Mouse (Mus musculus) ES-Bruce4 (cell line): ENCODE data around the gene Bola3. TPM values are rescaled to one million over a fixed set of nuclear protein-coding genes. Genes with fewer than 3 reads are reported as not detected.

ENCODE experiments used
- H3K27ac ChIP-seq: 2 replicates; pipeline ENCODE4 v1.5.1; 2012; ENCODE audit warnings: low read length, inconsistent platforms; ENCODE audit not compliant: insufficient read depth
- H3K27me3 ChIP-seq: 2 replicates; pipeline ENCODE4 v1.6.1; 2012; ENCODE audit warnings: mild to moderate bottlenecking, low read length, inconsistent platforms; ENCODE audit not compliant: control insufficient read depth, poor library complexity, insufficient read depth, severe bottlenecking
- H3K36me3 ChIP-seq: 2 replicates; pipeline ENCODE4 v1.6.1; 2012; ENCODE audit warnings: inconsistent platforms, mild to moderate bottlenecking, low read length, moderate library complexity; ENCODE audit not compliant: control insufficient read depth, poor library complexity, insufficient read depth, severe bottlenecking
- H3K4me1 ChIP-seq: one replicate; pipeline ENCODE4 v1.8.1; 2011; ENCODE audit warnings: low read length; ENCODE audit not compliant: control insufficient read depth, insufficient read depth
- H3K4me3 ChIP-seq: 2 replicates; pipeline ENCODE4 v1.5.1; 2011; ENCODE audit warnings: low read depth, mild to moderate bottlenecking, low read length
- H3K9ac ChIP-seq: 2 replicates; pipeline ENCODE4 v1.6.1; 2012; ENCODE audit warnings: low read depth, mild to moderate bottlenecking, inconsistent platforms; ENCODE audit not compliant: poor library complexity, severe bottlenecking
- H3K9me3 ChIP-seq: replicated peaks from 2 replicates; pipeline ENCODE4 v1.6.1; 2012; ENCODE audit warnings: mild to moderate bottlenecking, low read length, inconsistent platforms; ENCODE audit not compliant: control insufficient read depth, poor library complexity, insufficient read depth, severe bottlenecking
- CTCF ChIP-seq: IDR thresholded peaks from one replicate; pipeline ENCODE4 v1.8.1; 2011; ENCODE audit warnings: low read depth, low read length
- EP300 ChIP-seq: IDR thresholded peaks from 2 replicates; pipeline ENCODE4 v1.6.1; 2011; ENCODE audit warnings: low read depth, low read length; ENCODE audit not compliant: insufficient read depth
- POLR2A ChIP-seq: IDR thresholded peaks from one replicate; pipeline ENCODE4 v1.8.1; 2011; ENCODE audit warnings: low read length; ENCODE audit not compliant: insufficient read depth
- polyA plus RNA-seq: library from polyadenylated mRNA; stranded (reverse); fragments of >200 nt; gene quantifications from 2 replicates; pipeline ENCODE4 v1.2.4, GENCODE M21; 2011; ENCODE audit warnings: low read depth; ENCODE audit not compliant: missing spikeins, insufficient read depth, insufficient read length

Gene Bola3
- polyA plus RNA-seq, 1 experiment: 38.1 TPM

GRCm38 (mm10) chr6:83395544-83396229 is 46.7 kb downstream of the Bola3 start:
- H3K36me3 ChIP-seq: no peaks in the 10 kb centered on the region
- no peak for TF ChIP-seq POLR2A
- no peak for TF ChIP-seq EP300
- no peak for TF ChIP-seq CTCF
- H3K27me3 ChIP-seq: no peaks in the 10 kb centered on the region
- H3K9ac ChIP-seq: no peak overlapping the region
- no peaks in the 10 kb centered on the region for H3K4me1 ChIP-seq
- no peak overlapping the region for H3K27ac ChIP-seq
- no peaks in the 10 kb centered on the region for H3K9me3 ChIP-seq
- no peak overlapping the region for H3K4me3 ChIP-seq

GRCm38 (mm10) chr6:83396711-83397110 is 47.8 kb downstream of the Bola3 start:
- no peak overlapping the region for H3K27ac ChIP-seq
- no peaks in the 10 kb centered on the region for H3K9me3 ChIP-seq
- H3K4me1 ChIP-seq: no peaks in the 10 kb centered on the region
- no peak overlapping the region for H3K9ac ChIP-seq
- H3K36me3 ChIP-seq: no peaks in the 10 kb centered on the region
- TF ChIP-seq CTCF (no peak), EP300 (no peak), POLR2A (no peak)
- no peaks in the 10 kb centered on the region for H3K27me3 ChIP-seq
- H3K4me3 ChIP-seq: no peak overlapping the region

- H3K27me3 ChIP-seq: no peaks in the 10 kb centered on the region
- TF ChIP-seq CTCF (no peak), POLR2A (no peak), EP300 (no peak)
- H3K36me3 ChIP-seq: no peaks in the 10 kb centered on the region
- H3K9me3 ChIP-seq: no peaks in the 10 kb centered on the region
- H3K9ac ChIP-seq: no peak overlapping the region
- H3K27ac ChIP-seq: no peak overlapping the region
- H3K4me3 ChIP-seq: no peak overlapping the region
- H3K4me1 ChIP-seq: no peaks in the 10 kb centered on the region
Observed at GRCm38 (mm10) chr6:83397728-83398127, 48.8 kb downstream of the Bola3 start.

- Histone ChIP-seq H3K4me1 (no peaks in the 10 kb centered on the region), H3K4me3 (no peak overlapping the region), H3K36me3 (no peaks in the 10 kb centered on the region), H3K27me3 (no peaks in the 10 kb centered on the region), H3K9me3 (no peaks in the 10 kb centered on the region), H3K27ac (no peak overlapping the region), H3K9ac (no peak overlapping the region)
- TF ChIP-seq POLR2A (no peak), EP300 (no peak), CTCF (no peak)
Observed at GRCm38 (mm10) chr6:83399790-83400189, 50.8 kb downstream of the Bola3 start.

GRCm38 (mm10) chr6:83403481-83403880 is 54.5 kb downstream of the Bola3 start:
- no peaks in the 10 kb centered on the region for H3K36me3 ChIP-seq
- no peak for TF ChIP-seq EP300
- no peak for TF ChIP-seq POLR2A
- TF ChIP-seq CTCF: no peak
- no peaks in the 10 kb centered on the region for H3K27me3 ChIP-seq
- no peaks in the 10 kb centered on the region for H3K4me1 ChIP-seq
- no peak overlapping the region for H3K4me3 ChIP-seq
- H3K27ac ChIP-seq: no peak overlapping the region
- no peak overlapping the region for H3K9ac ChIP-seq
- no peaks in the 10 kb centered on the region for H3K9me3 ChIP-seq

- TF ChIP-seq POLR2A (no peak), CTCF (no peak), EP300 (no peak)
Observed at GRCm38 (mm10) chr6:83404571-83404970, 55.6 kb downstream of the Bola3 start.

More at GRCm38 (mm10) chr6:83404571-83404970, 55.6 kb downstream of the Bola3 start:
- Histone ChIP-seq H3K9me3 (no peaks in the 10 kb centered on the region), H3K4me1 (no peaks in the 10 kb centered on the region), H3K36me3 (no peaks in the 10 kb centered on the region), H3K27me3 (no peaks in the 10 kb centered on the region), H3K27ac (no peak overlapping the region), H3K4me3 (no peak overlapping the region), H3K9ac (no peak overlapping the region)
